Mouse (Mus musculus) bone marrow, adult 2 months (tissue): ENCODE measurements around the gene Pax8. TPM values are rescaled to one million over a fixed set of nuclear protein-coding genes. Genes with fewer than 3 reads are reported as not detected.

Experiments
- H3K27ac ChIP-seq: fragments of 200-500 bp; 2 replicates; pipeline ENCODE4 v1.5.1; 2012; ENCODE audit warnings: low read depth, mild to moderate bottlenecking, control low read depth, inconsistent platforms, low read length; ENCODE audit not compliant: control insufficient read depth, poor library complexity, insufficient read depth
- H3K4me1 ChIP-seq: fragments of 200-500 bp; 2 replicates; pipeline ENCODE4 v1.6.1; 2011; ENCODE audit warnings: low read length; ENCODE audit not compliant: control insufficient read depth, insufficient read depth
- H3K4me3 ChIP-seq: fragments of 200-500 bp; replicated peaks from 2 replicates; pipeline ENCODE3; 2011; ENCODE audit warnings: mild to moderate bottlenecking, low read depth, low read length, control low read depth; ENCODE audit not compliant: control insufficient read depth
- CTCF ChIP-seq: fragments of 200-500 bp; IDR thresholded peaks from 2 replicates; pipeline ENCODE4 v1.5.1; 2011; ENCODE audit warnings: low read length, control low read depth; ENCODE audit not compliant: control insufficient read depth, insufficient read depth
- POLR2A ChIP-seq: fragments of 200-500 bp; IDR thresholded peaks from 2 replicates; pipeline ENCODE4 v1.6.1; 2011; ENCODE audit warnings: low read depth, mild to moderate bottlenecking, control low read depth, low read length, borderline replicate concordance; ENCODE audit not compliant: control insufficient read depth
- WGBS: fragments of 180-500 bp; shearing (Covaris S2); methylation state at CpG from one replicate; pipeline ENCODE4 v1.1.7; 2018; 5-methylcytosine and 5-hydroxymethylcytosine counted together
- polyA plus RNA-seq: library from polyadenylated mRNA; stranded (reverse); fragments of >200 nt; gene quantifications from 2 replicates; pipeline ENCODE4 v1.2.4, GENCODE M21; 2011; ENCODE audit warnings: low replicate concordance; ENCODE audit not compliant: missing spikeins, insufficient read depth, insufficient read length

Pax8 gene
- polyA plus RNA-seq, 1 experiment = 1.6 TPM

DNA sequence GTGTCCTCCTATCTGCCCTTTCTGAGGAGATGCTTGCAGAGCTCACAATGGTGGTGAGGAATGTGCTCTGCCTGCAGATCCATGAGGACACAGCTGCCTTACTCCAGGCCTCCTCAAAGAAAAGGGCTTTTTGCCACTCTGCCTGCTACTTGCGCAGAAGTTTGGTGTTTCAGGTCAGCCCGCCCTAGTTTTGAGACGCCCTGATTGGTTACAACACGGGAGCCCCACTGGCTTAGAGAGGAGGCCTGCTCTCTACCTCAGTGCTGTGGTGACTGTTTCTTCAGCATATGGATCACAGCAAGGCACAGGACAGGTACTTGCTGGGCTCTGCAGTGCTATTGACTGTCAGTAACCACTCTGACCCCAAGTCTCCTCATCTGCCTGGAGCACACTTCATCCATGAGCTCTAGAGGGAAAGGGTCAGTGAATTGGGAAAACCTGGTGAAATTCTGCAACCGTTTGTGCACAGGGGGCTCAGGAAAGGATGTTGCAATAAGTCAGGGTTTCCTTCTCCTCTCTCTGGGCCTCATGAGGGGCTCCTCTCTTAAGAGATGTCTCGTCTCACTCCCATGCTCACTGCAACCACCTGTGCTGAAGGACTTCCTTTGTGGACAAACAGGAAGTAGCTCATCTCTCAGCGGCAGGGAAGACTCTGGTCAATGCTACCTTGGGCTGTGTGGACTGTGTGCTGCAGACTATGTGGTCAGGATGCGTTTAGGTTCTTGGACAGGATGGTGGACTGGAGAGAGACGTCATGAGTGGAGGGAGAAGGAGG, 92.8 kb downstream of the Pax8 start:
- peak overlapping the region; percentile 14 for H3K4me3 ChIP-seq
- H3K4me1 ChIP-seq = peaks cover 14% of the 10 kb centered on the region
- WGBS = 21% methylated on average over 9 of the region's 9 CpGs
- H3K27ac ChIP-seq = peak overlapping the region; percentile 16; the same call in 1 of the 2 replicates
- TF ChIP-seq CTCF (no peak), POLR2A (no peak)

DNA sequence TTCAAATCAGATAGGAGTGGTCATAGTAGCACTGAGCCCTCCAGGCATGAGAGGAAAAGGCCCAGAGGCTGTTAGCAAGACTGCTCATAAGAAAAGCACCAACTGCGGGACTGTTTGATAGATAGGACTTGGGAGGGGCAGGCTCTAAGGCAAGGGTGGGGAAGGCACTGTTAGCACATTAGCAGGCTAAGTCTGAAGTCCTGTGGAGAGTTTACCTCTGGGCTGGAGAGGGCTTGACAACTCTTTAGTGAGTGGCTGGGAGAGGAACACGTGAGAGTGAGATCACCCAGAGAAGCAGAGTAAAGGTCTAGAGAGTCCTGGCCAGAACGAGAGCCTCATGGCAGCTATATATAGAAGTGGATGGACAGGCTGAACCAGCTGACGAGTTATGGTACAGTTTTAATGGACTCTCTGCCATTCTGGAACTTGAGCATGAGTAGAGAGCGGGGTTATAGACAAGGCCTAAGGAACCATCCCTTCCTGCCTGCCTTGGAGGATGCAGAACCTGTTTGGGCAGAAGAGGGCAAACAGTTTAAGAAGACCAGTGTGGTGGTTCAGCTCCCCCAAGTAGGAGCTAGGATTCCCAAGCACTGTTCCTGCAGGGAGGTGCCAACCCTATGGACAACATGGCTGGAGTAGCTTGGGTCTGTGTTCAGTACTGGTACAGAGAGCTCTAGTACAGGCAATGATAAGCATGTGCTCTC, 96.5 kb downstream of the Pax8 start:
- 77% methylated on average over 5 of the region's 5 CpGs for WGBS
- Histone ChIP-seq H3K4me3 (no peak overlapping the region), H3K4me1 (peaks cover 8% of the 10 kb centered on the region), H3K27ac (no peak overlapping the region)
- TF ChIP-seq CTCF (no peak), POLR2A (no peak)

Other genes starting within 250 kb of the Pax8 start
- gene Il1f5, start 198.6 kb downstream of the Pax8 start, polyA plus RNA-seq = not detected in 2 replicates
- gene Il1f10, start 184.4 kb downstream of the Pax8 start, polyA plus RNA-seq = not detected in 2 replicates
- 5.5 and 21.4 TPM in 2 replicates for gene Il1rn, start 138.7 kb downstream of the Pax8 start, polyA plus RNA-seq
- gene Psd4, start 108.0 kb downstream of the Pax8 start, polyA plus RNA-seq = 20.3 and 32.2 TPM in 2 replicates